Mouse (Mus musculus): ENCODE measurements around the gene Rora. TPM values are rescaled to one million over a fixed set of nuclear protein-coding genes. Genes with fewer than 3 reads are reported as not detected.
A peak's percentile ranks its signal among the peaks of the same experiment; 100 is the strongest.

The Rora gene
- polyA plus RNA-seq, 1 experiment, result 15.5 TPM

GRCm38 (mm10) chr9:68874544-68874943 lies 221.0 kb downstream of the Rora start:
- no peak for DNase-seq (ENCODE audit: extremely low spot score in 1 of 2, low spot score in 1 of 2)

GRCm38 (mm10) chr9:68875791-68876190 lies 222.2 kb downstream of the Rora start:
- DNase-seq (ENCODE audit: extremely low spot score in 1 of 2, low spot score in 1 of 2), result peak; percentile 64 to 73

GRCm38 (mm10) chr9:68876289-68876688 lies 222.7 kb downstream of the Rora start:
- no peak for DNase-seq (ENCODE audit: extremely low spot score in 1 of 2, low spot score in 1 of 2)

GRCm38 (mm10) chr9:68881896-68882295 lies 228.3 kb downstream of the Rora start:
- DNase-seq (ENCODE audit: extremely low spot score in 1 of 2, low spot score in 1 of 2), result peak in 1 of 2 experiments; percentile 34

GRCm38 (mm10) chr9:68883005-68883404 lies 229.4 kb downstream of the Rora start:
- DNase-seq (ENCODE audit: extremely low spot score in 1 of 2, low spot score in 1 of 2), result no peak

- no peak for DNase-seq (ENCODE audit: extremely low spot score in 1 of 2, low spot score in 1 of 2)
These were observed 230.1 kb downstream of the Rora start for GRCm38 (mm10) chr9:68883687-68884086.

- peak in 1 of 2 experiments; percentile 66 for DNase-seq (ENCODE audit: extremely low spot score in 1 of 2, low spot score in 1 of 2)
These were observed 231.0 kb downstream of the Rora start for GRCm38 (mm10) chr9:68884451-68885035.

- DNase-seq (ENCODE audit: extremely low spot score in 1 of 2, low spot score in 1 of 2), result peak in 1 of 2 experiments; percentile 49
These were observed 235.1 kb downstream of the Rora start for GRCm38 (mm10) chr9:68888670-68889069.

GRCm38 (mm10) chr9:68891431-68891830 lies 237.8 kb downstream of the Rora start:
- no peak for DNase-seq (ENCODE audit: extremely low spot score in 1 of 2, low spot score in 1 of 2)

- no peak for DNase-seq (ENCODE audit: extremely low spot score in 1 of 2, low spot score in 1 of 2)
These were observed 238.8 kb downstream of the Rora start for GRCm38 (mm10) chr9:68892356-68892755.

GRCm38 (mm10) chr9:68892859-68893258 lies 239.3 kb downstream of the Rora start:
- DNase-seq (ENCODE audit: extremely low spot score in 1 of 2, low spot score in 1 of 2), result no peak

- DNase-seq (ENCODE audit: extremely low spot score in 1 of 2, low spot score in 1 of 2), result no peak
These were observed 244.7 kb downstream of the Rora start for GRCm38 (mm10) chr9:68898286-68898685.

GRCm38 (mm10) chr9:68899525-68900222 lies 246.1 kb downstream of the Rora start:
- no peak for DNase-seq (ENCODE audit: extremely low spot score in 1 of 2, low spot score in 1 of 2)

- no peak for DNase-seq (ENCODE audit: extremely low spot score in 1 of 2, low spot score in 1 of 2)
These were observed 252.8 kb downstream of the Rora start for GRCm38 (mm10) chr9:68906361-68906883.

GRCm38 (mm10) chr9:68912483-68913151 lies 259.0 kb downstream of the Rora start:
- peak in 1 of 2 experiments; percentile 53 for DNase-seq (ENCODE audit: extremely low spot score in 1 of 2, low spot score in 1 of 2)

- DNase-seq (ENCODE audit: extremely low spot score in 1 of 2, low spot score in 1 of 2), result peak in 1 of 2 experiments; percentile 45
These were observed 259.7 kb downstream of the Rora start for GRCm38 (mm10) chr9:68913191-68913697.

- DNase-seq (ENCODE audit: extremely low spot score in 1 of 2, low spot score in 1 of 2), result no peak
These were observed 261.1 kb downstream of the Rora start for GRCm38 (mm10) chr9:68914541-68915275.

GRCm38 (mm10) chr9:68916741-68917140 lies 263.2 kb downstream of the Rora start:
- no peak for DNase-seq (ENCODE audit: extremely low spot score in 1 of 2, low spot score in 1 of 2)

GRCm38 (mm10) chr9:68923128-68923601 lies 269.6 kb downstream of the Rora start:
- peak; percentile 28 to 60 for DNase-seq (ENCODE audit: extremely low spot score in 1 of 2, low spot score in 1 of 2)

GRCm38 (mm10) chr9:68926406-68926805 lies 272.8 kb downstream of the Rora start:
- peak; percentile 11 to 32 for DNase-seq (ENCODE audit: extremely low spot score in 1 of 2, low spot score in 1 of 2)
